Mouse (Mus musculus) bone marrow, adult 2 months (tissue): ENCODE measurements around the gene Mtch1. TPM values are rescaled to one million over a fixed set of nuclear protein-coding genes. Genes with fewer than 3 reads are reported as not detected.

ENCODE experiments used
- H3K27ac ChIP-seq: fragments of 200-500 bp; 2 replicates; pipeline ENCODE4 v1.5.1; 2012; ENCODE audit warnings: low read depth, mild to moderate bottlenecking, control low read depth, inconsistent platforms, low read length; ENCODE audit not compliant: control insufficient read depth, poor library complexity, insufficient read depth
- H3K4me1 ChIP-seq: fragments of 200-500 bp; 2 replicates; pipeline ENCODE4 v1.6.1; 2011; ENCODE audit warnings: low read length; ENCODE audit not compliant: control insufficient read depth, insufficient read depth
- H3K4me3 ChIP-seq: fragments of 200-500 bp; replicated peaks from 2 replicates; pipeline ENCODE3; 2011; ENCODE audit warnings: mild to moderate bottlenecking, low read depth, low read length, control low read depth; ENCODE audit not compliant: control insufficient read depth
- CTCF ChIP-seq: fragments of 200-500 bp; IDR thresholded peaks from 2 replicates; pipeline ENCODE4 v1.5.1; 2011; ENCODE audit warnings: low read length, control low read depth; ENCODE audit not compliant: control insufficient read depth, insufficient read depth
- POLR2A ChIP-seq: fragments of 200-500 bp; IDR thresholded peaks from 2 replicates; pipeline ENCODE4 v1.6.1; 2011; ENCODE audit warnings: low read depth, mild to moderate bottlenecking, control low read depth, low read length, borderline replicate concordance; ENCODE audit not compliant: control insufficient read depth
- WGBS: fragments of 180-500 bp; shearing (Covaris S2); methylation state at CpG from one replicate; pipeline ENCODE4 v1.1.7; 2018; 5-methylcytosine and 5-hydroxymethylcytosine counted together
- polyA plus RNA-seq: library from polyadenylated mRNA; stranded (reverse); fragments of >200 nt; gene quantifications from 2 replicates; pipeline ENCODE4 v1.2.4, GENCODE M21; 2011; ENCODE audit warnings: low replicate concordance; ENCODE audit not compliant: missing spikeins, insufficient read depth, insufficient read length

Mtch1 gene
- polyA plus RNA-seq, 1 experiment = 170 TPM

- no peak overlapping the region for H3K4me3 ChIP-seq
- 89% methylated on average over 9 of the region's 9 CpGs for WGBS
- TF ChIP-seq POLR2A (no peak), CTCF (no peak)
- no peaks in the 10 kb centered on the region; the same call in 1 of the 2 replicates for H3K4me1 ChIP-seq
- H3K27ac ChIP-seq = no peak overlapping the region
Observed at GRCm38 (mm10) chr17:29293807-29294605, 53.7 kb downstream of the Mtch1 start.

- 44% methylated on average over 3 of the region's 3 CpGs for WGBS
- TF ChIP-seq POLR2A (no peak), CTCF (no peak)
- H3K4me1 ChIP-seq = no peaks in the 10 kb centered on the region; the same call in 1 of the 2 replicates
- no peak overlapping the region for H3K4me3 ChIP-seq
- H3K27ac ChIP-seq = no peak overlapping the region
Observed at GRCm38 (mm10) chr17:29292996-29293395, 54.7 kb downstream of the Mtch1 start.

- Histone ChIP-seq H3K4me1 (no peaks in the 10 kb centered on the region; the same call in 1 of the 2 replicates), H3K27ac (no peak overlapping the region), H3K4me3 (no peak overlapping the region)
- TF ChIP-seq CTCF (no peak), POLR2A (no peak)
- 66% methylated on average over 7 of the region's 7 CpGs for WGBS
Observed at GRCm38 (mm10) chr17:29291793-29292192, 55.9 kb downstream of the Mtch1 start.

GRCm38 (mm10) chr17:29282216-29282952 lies 65.3 kb downstream of the Mtch1 start:
- peaks cover 1% of the 10 kb centered on the region; the same call in 1 of the 2 replicates for H3K4me1 ChIP-seq
- H3K4me3 ChIP-seq = no peak overlapping the region
- no peak overlapping the region for H3K27ac ChIP-seq
- 91% methylated on average over 21 of the region's 21 CpGs for WGBS
- TF ChIP-seq CTCF = no peak

Other genes starting within 250 kb of the Mtch1 start
- 217 and 514 TPM in 2 replicates for gene Rab44, start 233.8 kb downstream of the Mtch1 start, polyA plus RNA-seq
- 0.50 and 0.92 TPM in 2 replicates for gene Cpne5, start 109.8 kb downstream of the Mtch1 start, polyA plus RNA-seq
- gene Ppil1, start 83.7 kb downstream of the Mtch1 start, polyA plus RNA-seq = 36.2 and 51.6 TPM in 2 replicates
- gene BC004004, start 79.1 kb downstream of the Mtch1 start, polyA plus RNA-seq = 35.1 and 81.6 TPM in 2 replicates
- gene Pi16, start 30.3 kb downstream of the Mtch1 start, polyA plus RNA-seq = 71.5 and 171 TPM in 2 replicates
- 25.2 and 41.8 TPM in 2 replicates for gene Fgd2, start 13.0 kb upstream of the Mtch1 start, polyA plus RNA-seq
- 172 and 208 TPM in 2 replicates for gene Pim1, start 142.8 kb upstream of the Mtch1 start, polyA plus RNA-seq
- gene Gm17657, start 201.7 kb upstream of the Mtch1 start, polyA plus RNA-seq = 0.65 TPM in 1 of 2 replicates, not detected in the other
- 4.1 and 9.9 TPM in 2 replicates for gene Tbc1d22b, start 201.9 kb upstream of the Mtch1 start, polyA plus RNA-seq
- not detected in 2 replicates for gene Tmem217, start 204.5 kb upstream of the Mtch1 start, polyA plus RNA-seq